Mouse (Mus musculus): Measurements from ENCODE around the gene Mthfsd.

Gene Mthfsd

DNA sequence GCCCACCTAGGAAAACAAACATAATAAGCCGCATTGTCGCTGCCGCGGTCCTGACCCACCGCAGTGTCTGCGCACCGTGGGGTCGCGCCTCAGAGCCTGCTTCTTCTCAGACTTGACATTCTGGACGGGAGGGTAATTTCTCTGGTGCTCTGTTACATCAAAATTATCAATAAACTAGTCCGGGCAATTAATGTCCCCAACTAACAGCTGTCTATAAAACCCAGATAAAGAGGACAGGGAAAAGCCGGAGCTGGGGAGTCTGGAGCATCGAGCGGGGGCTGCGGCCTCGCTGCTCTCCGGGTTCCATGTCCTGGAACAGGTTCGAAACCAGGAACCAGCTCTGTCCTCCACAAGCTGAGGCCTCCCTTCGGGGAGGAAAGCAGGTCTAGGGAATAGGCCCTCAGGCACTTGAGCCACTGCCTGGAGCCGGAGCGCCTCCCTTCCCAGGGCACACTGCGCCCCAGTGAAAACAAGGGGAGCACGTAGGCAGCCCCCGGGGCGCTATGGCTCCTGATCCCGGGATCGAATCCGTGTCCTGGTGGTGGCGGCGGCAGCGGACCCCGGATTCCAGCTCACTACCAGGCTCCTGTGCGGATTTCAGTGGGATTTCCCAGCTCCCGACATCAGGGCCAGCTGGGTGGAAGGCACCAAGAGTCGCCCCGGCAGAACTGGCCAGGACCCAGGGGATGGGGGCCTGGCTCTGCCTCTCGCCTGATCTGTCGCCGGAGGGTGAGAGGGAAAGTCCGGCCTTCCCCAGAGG lies 19.1 kb downstream of the Mthfsd start:
- no peak for DNase-seq (ENCODE audit: low spot score)

- DNase-seq (ENCODE audit: low spot score), result no peak
These were observed 19.9 kb downstream of the Mthfsd start for GRCm38 (mm10) chr8:121088281-121088680.

DNA sequence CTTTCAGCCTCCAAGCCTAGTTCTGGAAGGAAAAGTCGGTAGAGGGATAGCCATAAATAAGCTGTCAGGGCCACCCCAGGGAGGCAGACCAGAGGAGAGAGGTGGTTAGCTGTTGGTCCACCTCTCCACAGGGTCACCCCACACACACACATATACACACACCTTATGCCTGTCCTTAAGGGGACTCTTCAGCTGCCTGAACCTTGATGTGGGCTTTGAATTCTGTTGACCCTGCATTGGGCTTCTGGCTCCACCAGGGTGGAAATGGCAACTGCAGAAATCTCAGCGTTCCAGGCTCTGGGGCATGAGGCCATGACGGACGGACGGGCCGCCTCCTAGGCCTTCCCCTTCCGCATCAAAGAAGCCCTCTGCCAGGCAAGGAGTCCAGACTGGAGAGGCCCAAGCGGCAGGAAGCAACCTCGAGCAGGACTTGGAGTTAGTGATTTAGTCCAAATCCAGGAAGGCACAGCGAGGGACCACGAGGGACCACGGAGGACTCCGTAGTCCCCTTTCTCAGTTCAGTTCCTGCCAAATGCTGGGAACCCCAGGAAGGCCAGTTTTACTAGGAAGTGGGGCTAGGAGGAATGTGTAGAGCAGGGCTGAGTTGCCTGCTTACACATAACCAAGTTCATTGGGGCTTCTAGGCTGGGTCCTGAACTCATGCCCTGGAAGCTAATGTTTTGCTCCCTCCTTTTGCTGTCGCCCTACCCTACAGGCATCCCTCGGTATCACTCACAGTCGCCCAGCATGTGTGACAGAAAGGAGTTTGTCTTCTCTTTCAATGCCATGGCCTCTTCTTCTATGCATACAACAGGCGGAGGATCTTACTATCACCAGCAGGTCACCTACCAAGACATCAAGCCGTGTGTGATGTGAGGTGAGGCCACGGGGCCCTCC lies 21.9 kb downstream of the Mthfsd start:
- DNase-seq (ENCODE audit: low spot score), result no peak

GRCm38 (mm10) chr8:121085561-121085960 lies 22.6 kb downstream of the Mthfsd start:
- no peak for DNase-seq (ENCODE audit: low spot score)

DNA sequence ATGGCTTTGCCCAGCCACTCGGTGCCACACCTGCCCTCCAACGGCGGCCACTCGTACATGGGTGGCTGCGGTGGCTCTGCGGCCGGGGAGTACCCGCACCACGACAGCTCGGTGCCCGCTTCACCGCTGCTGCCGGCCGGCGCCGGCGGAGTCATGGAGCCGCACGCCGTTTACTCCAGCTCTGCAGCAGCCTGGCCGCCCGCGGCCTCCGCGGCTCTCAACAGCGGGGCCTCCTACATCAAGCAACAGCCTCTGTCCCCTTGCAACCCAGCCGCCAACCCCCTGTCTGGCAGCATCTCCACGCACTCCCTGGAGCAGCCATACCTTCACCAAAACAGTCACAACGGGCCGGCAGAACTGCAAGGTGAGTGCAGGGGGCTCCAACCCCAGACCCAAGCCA lies 23.2 kb downstream of the Mthfsd start:
- no peak for DNase-seq (ENCODE audit: low spot score)

DNA sequence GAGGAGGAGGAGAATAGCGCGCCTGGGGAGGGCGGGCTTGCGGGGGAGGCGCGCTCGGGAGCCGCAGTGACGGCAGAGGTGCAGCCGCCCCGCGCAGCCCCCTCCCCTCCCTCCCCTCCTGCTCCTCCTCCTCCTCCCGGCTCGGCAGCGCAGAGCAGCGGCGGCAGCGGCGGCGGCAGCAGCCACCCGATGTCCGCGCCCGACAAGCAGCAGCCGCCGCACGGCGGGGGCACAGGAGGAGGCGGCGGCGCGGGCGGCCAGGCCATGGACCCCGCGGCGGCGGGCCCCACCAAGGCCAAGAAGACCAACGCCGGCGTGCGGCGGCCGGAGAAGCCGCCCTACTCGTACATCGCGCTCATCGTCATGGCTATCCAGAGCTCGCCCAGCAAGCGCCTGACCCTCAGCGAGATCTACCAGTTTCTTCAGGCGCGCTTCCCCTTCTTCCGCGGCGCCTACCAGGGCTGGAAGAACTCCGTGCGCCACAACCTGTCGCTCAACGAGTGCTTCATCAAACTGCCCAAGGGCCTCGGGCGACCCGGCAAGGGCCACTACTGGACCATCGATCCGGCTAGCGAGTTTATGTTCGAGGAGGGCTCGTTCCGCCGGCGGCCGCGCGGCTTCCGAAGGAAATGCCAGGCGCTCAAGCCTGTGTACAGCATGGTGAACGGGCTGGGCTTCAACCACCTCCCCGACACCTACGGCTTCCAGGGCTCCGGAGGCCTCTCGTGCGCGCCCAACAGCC lies 23.8 kb downstream of the Mthfsd start, which contains the start of gene Foxf1:
Gene Foxf1 (plus strand): TSS at position 177 of the 742 bp plus-strand sequence.
- DNase-seq (ENCODE audit: low spot score), result no peak

DNA sequence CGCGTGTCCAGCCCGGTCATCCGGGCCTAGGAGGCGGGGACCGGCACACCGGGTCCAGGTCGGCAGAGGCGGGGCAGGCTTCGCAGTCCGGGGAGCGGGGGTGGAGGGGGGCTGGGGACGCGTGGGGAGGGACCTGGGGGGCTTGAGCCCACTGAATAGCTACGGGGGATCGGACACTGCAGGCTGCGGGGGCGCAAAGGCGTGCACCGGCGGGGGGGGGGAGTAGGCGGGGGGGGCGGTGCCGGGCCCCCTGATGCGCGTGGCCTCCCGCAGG lies 24.3 kb downstream of the Mthfsd start:
- no peak for DNase-seq (ENCODE audit: low spot score)

- no peak for DNase-seq (ENCODE audit: low spot score)
These were observed 24.9 kb downstream of the Mthfsd start for GRCm38 (mm10) chr8:121083093-121083935.

- DNase-seq (ENCODE audit: low spot score), result no peak
These were observed 25.7 kb downstream of the Mthfsd start for GRCm38 (mm10) chr8:121082218-121083092.

GRCm38 (mm10) chr8:121081398-121081797 lies 26.8 kb downstream of the Mthfsd start:
- no peak for DNase-seq (ENCODE audit: low spot score)

DNA sequence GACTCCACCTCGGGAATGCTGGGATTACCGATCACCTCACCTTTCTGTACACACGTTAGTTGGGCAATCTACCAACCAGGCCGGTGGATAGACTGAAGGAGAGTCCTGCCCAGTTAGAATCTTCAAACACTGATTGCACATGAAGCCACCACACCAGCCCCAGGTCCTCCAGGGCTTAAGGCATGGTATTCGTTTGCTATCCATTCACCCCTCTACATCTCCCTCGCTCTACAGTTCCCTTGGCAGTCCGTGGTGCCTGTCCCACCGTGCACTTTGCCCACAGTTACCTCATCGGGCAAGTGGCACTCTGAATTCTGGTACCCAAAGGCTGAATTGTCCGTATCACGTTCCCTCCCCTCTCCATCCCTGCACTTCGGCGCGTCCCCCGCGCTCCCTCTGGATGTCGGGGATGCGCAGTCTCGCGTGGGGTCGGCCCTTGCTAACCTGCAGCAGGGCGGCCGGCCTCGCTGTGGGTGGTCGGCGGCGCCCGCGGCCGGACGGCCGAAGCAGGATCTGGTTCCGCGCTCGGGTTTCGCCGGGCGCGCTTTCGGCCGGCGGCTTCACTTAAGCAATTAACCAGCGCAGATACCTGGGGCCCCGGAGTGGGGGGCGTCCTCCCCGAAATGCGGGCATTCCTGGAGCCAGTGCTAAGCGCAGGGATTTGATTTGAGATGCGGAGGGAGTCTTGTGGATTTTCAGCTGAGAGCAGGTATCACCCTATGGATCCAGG lies 27.7 kb downstream of the Mthfsd start:
- no peak for DNase-seq (ENCODE audit: low spot score)

DNA sequence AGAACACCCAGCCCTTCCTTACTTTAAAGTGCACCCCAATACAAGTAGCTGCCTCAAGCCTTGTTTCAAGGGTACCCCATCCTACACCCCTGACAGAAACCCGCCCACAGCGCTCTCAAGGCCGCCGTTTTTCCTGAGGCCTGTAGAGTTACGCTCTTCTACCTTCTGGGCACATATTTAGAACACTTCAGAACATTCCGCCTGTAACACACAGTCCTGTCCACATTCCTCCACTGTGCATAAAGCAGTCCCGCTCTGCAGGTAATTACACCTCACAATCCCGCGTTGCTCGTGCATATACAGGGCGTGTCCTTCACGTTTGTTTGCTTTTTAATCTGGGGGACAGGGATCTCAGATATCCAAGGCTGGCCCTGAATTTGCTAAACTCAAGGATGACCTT lies 28.2 kb downstream of the Mthfsd start:
- DNase-seq (ENCODE audit: low spot score), result no peak

DNA sequence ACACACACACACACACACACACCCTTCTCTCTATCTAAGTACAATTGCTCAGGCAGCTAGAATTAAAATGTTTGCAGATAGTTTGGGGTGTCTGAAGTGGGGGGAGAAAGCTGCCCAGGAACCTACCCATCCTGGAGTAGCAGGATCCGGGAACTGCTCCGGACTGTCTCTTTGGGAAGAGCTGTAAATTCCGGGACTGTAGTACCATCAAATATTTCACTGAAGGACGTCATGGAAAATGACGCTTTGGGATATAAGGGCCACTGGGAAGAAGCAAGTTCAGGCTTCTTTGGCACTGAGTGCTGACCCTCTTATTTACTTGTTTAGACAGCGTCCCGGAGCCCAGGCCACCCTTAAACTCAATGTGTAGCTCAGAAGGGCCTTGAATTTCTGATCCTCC lies 29.0 kb downstream of the Mthfsd start:
- DNase-seq (ENCODE audit: low spot score), result no peak

DNA sequence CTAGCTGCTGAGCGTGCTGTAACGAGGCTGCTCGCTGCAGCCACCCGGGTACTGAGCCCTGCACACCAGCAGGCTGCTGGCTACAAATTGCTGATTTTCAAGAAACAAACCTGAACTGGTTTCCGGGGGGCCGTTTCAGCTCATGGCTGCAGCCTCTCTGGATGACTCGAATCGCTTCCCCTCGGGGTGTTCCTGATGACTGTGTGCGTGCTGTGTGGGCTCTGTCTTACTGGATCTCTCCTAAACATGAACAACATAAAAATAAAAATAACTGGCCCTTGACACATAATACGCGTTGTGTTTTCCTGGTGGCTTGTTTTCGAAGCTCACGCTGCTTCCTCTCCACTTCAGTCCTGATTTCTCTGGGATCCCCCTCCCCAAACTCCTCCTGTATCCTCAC lies 29.5 kb downstream of the Mthfsd start:
- no peak for DNase-seq (ENCODE audit: low spot score)

DNA sequence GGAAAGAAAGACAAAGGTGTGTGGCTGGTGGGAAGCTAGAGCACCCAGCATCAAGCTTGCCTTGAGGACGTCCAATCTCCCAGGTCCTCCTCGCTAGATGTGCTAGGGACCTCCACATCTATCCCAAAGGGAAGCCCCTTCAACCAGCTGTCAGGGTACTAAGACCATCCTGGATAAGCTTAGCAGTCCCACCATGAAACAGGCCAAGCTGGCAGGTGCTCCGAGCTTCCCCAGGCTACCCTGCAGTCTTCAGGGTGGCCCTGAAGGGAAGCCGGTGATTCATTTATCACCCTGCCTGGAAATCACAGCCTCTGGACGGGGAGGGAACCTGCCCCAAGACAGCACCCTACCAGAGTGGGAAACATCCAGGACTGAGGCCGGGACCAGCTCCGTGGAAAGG lies 31.6 kb downstream of the Mthfsd start:
- DNase-seq (ENCODE audit: low spot score), result no peak

- DNase-seq (ENCODE audit: low spot score), result no peak
These were observed 32.3 kb downstream of the Mthfsd start for GRCm38 (mm10) chr8:121075936-121076335.

GRCm38 (mm10) chr8:121074848-121075145 lies 33.4 kb downstream of the Mthfsd start:
- DNase-seq (ENCODE audit: low spot score), result no peak

DNA sequence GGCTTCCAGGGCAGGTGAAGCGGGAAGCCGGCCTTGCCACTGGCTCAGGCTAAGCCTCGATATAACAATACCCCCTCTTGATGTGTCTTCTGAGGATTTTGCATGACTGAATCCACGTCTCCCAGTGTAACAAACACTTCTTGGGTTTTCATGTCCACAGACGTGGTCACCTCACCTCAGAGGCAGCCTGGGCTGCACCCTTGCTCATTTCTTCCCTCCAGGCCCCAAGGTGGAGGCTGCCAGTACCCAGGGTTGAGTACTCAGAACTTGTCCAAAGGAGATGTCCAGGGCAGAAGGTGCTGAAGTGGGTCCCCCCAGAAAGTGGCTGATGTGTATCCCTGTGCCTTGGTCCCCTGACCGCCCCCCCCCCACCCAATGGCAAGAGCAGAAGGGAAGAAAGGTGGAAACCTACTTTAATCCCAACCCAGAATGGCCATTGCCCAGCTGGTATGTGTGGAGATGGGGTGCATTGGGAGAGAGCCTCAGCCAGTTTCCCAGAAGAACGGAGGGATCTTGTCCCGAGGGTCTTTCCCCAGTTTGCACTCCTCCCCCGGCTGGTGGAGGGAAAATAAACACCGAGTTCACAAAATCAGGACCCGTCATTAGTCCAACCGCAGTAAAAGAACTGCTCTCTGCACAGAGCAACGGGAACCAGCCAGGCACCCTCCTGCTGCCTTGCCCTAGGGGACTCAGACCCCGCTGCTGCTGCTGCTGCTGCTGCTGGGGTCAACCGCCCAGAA lies 33.9 kb downstream of the Mthfsd start:
- no peak for DNase-seq (ENCODE audit: low spot score)

All from spleen, adult 12 weeks (tissue).